Mouse (Mus musculus): ENCODE results near the gene Sft2d2.

- no peak for TF ChIP-seq CTCF (IDR thresholded peaks at IDR 0.05; ENCODE audit: extremely low read depth, insufficient read depth, low read length)
- no peak for TF ChIP-seq POLR2A (IDR thresholded peaks at IDR 0.05; ENCODE audit: extremely low read depth, insufficient read depth, low read length)
Observed at GRCm38 (mm10) chr1:165160723-165161405, 33.4 kb downstream of the Sft2d2 start, which contains the start of gene Tbx19.
